Mouse (Mus musculus) pancreas, adult 10 weeks (tissue): ENCODE data around the gene Irf6. TPM values are rescaled to one million over a fixed set of nuclear protein-coding genes. Genes with fewer than 3 reads are reported as not detected.

Experiments
- polyA plus RNA-seq: library from polyadenylated mRNA; stranded (reverse); fragments of 350-450 nt; fragmentation: Illumina TruSeq; extraction: RNeasy Lipid Tissue Mini Kit (QIAGEN cat#74804); gene quantifications from one replicate; pipeline ENCODE4 v1.2.3, GENCODE M21; 2015; ENCODE audit warnings: low read depth, low replicate concordance; ENCODE audit not compliant: insufficient read depth

Irf6 gene
- 8.8 TPM for polyA plus RNA-seq

GRCm38 (mm10) chr1:193152872-193153271 lies at the start of gene Irf6:
Gene Irf6, plus strand, starts transcription at chr1:193153111.

GRCm38 (mm10) chr1:193129786-193130455 lies 23.0 kb upstream of the Irf6 start, which contains the start of gene Diexf:
Gene Diexf, minus strand, starts transcription at chr1:193130272.

GRCm38 (mm10) chr1:193167746-193168145 lies 14.8 kb downstream of the Irf6 start, which contains the start of gene A130010J15Rik:
Gene A130010J15Rik, plus strand, starts transcription at chr1:193168046.

GRCm38 (mm10) chr1:193201383-193201778 lies 48.5 kb downstream of the Irf6 start, which contains the start of gene Traf3ip3:
Gene Traf3ip3, minus strand, starts transcription at chr1:193201703.

GRCm38 (mm10) chr1:193207503-193207902 lies 54.6 kb downstream of the Irf6 start, which contains the start of gene Lamb3:
Gene Lamb3, plus strand, starts transcription at chr1:193207699.

Other genes with a start within 250 kb of the Irf6 start
- 1.0 TPM for gene Syt14, start 117.3 kb upstream of the Irf6 start, polyA plus RNA-seq
- 3.3 TPM for gene Diexf, start 22.8 kb upstream of the Irf6 start, polyA plus RNA-seq
- gene A130010J15Rik, start 14.9 kb downstream of the Irf6 start, polyA plus RNA-seq = 1.9 TPM
- not detected for gene Traf3ip3, start 48.6 kb downstream of the Irf6 start, polyA plus RNA-seq
- gene Lamb3, start 54.6 kb downstream of the Irf6 start, polyA plus RNA-seq = 1.4 TPM
- gene Hsd11b1, start 111.0 kb downstream of the Irf6 start, polyA plus RNA-seq = 13.6 TPM
- gene G0s2, start 120.1 kb downstream of the Irf6 start, polyA plus RNA-seq = 16.8 TPM
- gene Camk1g, start 217.2 kb downstream of the Irf6 start, polyA plus RNA-seq = 0.54 TPM